29 mouse cellular contexts compared by ENCODE assay signal in genomic region chr19:29294756-29295155, GRCm38 (mm10). TPM values are rescaled to one million over a fixed set of nuclear protein-coding genes. Genes with fewer than 3 reads are reported as not detected.
DNase-seq lines count a peak whose midpoint lies in the region; ATAC-seq and TF ChIP-seq lines count a peak whose summit lies in the region.
"Had no signal": no experiment of that assay in that cellular context is flagged by ENCODE, and none has a peak within 500 bp of the region (broad histone marks: within the 10 kb centered on the region; RNA-seq: fewer than 3 reads in every experiment).

No protein-coding gene starts in this region.

- peaks cover 57% of the 10 kb centered on the region for H3K36me3 ChIP-seq in embryonic facial prominence, embryonic 13.5 days
- H3K36me3 ChIP-seq in embryonic facial prominence, embryonic 10.5 days (replicated peaks) = peaks cover 46% of the 10 kb centered on the region
- H3K36me3 ChIP-seq in lung, postnatal 0 days (ENCODE audit: insufficient read depth, low read length) = peaks cover 18% of the 10 kb centered on the region; the same call in 1 of the 2 replicates

- H3K4me2 ChIP-seq in embryonic facial prominence, embryonic 13.5 days = no peak overlapping the region
- no peak overlapping the region for H3K4me2 ChIP-seq in lung, postnatal 0 days (replicated peaks; ENCODE audit: low read depth, low read length)
- H3K4me2 ChIP-seq: forebrain, embryonic 13.5 days; heart, embryonic 12.5 days; heart, embryonic 15.5 days; hindbrain, embryonic 13.5 days; intestine, embryonic 15.5 days had no signal

- TF ChIP-seq POLR2A in embryonic fibroblast, embryonic 13.5 days (IDR thresholded peaks at IDR 0.05; ENCODE audit: low read depth, low read length) = no peak

- no peak overlapping the region for H3K9ac ChIP-seq in embryonic facial prominence, embryonic 13.5 days
- H3K9ac ChIP-seq in lung, postnatal 0 days (replicated peaks; ENCODE audit: low read depth) = no peak overlapping the region
- H3K9ac ChIP-seq: forebrain, embryonic 13.5 days; heart, embryonic 12.5 days; heart, embryonic 15.5 days; hindbrain, embryonic 13.5 days; intestine, embryonic 15.5 days had no signal

- WGBS in embryonic facial prominence, embryonic 13.5 days = 38% methylated on average over 2 of the region's 2 CpGs
- WGBS in embryonic facial prominence, embryonic 10.5 days = 64% methylated on average over 2 of the region's 2 CpGs
- WGBS in lung, postnatal 0 days = 42% methylated on average over 2 of the region's 2 CpGs

- 0 out of 2 replicates have a peak overlapping the region, but pooled peaks have one; percentile 22 for H3K27ac ChIP-seq in embryonic facial prominence, embryonic 13.5 days
- no peak overlapping the region for H3K27ac ChIP-seq in embryonic facial prominence, embryonic 10.5 days (replicated peaks)
- peak overlapping the region; percentile 87 for H3K27ac ChIP-seq in embryonic fibroblast, embryonic 13.5 days (ENCODE audit: insufficient read depth, low read length)
- H3K27ac ChIP-seq in lung, postnatal 0 days (ENCODE audit: low read length) = no peak overlapping the region
- H3K27ac ChIP-seq: forebrain, embryonic 10.5 days; forebrain, embryonic 13.5 days; heart, embryonic 15.5 days; hindbrain, embryonic 10.5 days; hindbrain, embryonic 13.5 days; intestine, embryonic 15.5 days had no signal

- H3K9me3 ChIP-seq in embryonic facial prominence, embryonic 13.5 days = no peaks in the 10 kb centered on the region
- no peaks in the 10 kb centered on the region for H3K9me3 ChIP-seq in embryonic facial prominence, embryonic 10.5 days
- H3K9me3 ChIP-seq in lung, postnatal 0 days (ENCODE audit: low read length) = no peaks in the 10 kb centered on the region
- H3K9me3 ChIP-seq: forebrain, embryonic 10.5 days; forebrain, embryonic 13.5 days; heart, embryonic 12.5 days; heart, embryonic 15.5 days; hindbrain, embryonic 10.5 days; hindbrain, embryonic 13.5 days; intestine, embryonic 15.5 days had no signal

- no peak for DNase-seq in embryonic facial prominence, embryonic 10.5 days (ENCODE audit: low spot score)
- peak; percentile 14 for DNase-seq in Muller cell, postnatal 12 days (ENCODE audit: inconsistent ontology term)
- DNase-seq in lung, postnatal 0 days (ENCODE audit: low spot score) = no peak
- DNase-seq in testis, postnatal 14 days (ENCODE audit: low spot score) = no peak
- no peak for DNase-seq in lung, postnatal 10 days
- DNase-seq: adrenal gland, adult 2 months; adrenal gland, postnatal 14 days; B cell, adult 2 months; cerebellum, adult 11 months; cerebellum, adult 2 months; cerebellum, adult 9-11 months; cerebellum, postnatal 25 days; gastrocnemius, postnatal 10 days; gastrocnemius, postnatal 36 days; heart, postnatal 10 days; heart, postnatal 36 days had no signal

- H3K4me3 ChIP-seq in embryonic facial prominence, embryonic 13.5 days = no peak overlapping the region
- no peak overlapping the region for H3K4me3 ChIP-seq in embryonic facial prominence, embryonic 10.5 days
- H3K4me3 ChIP-seq in embryonic fibroblast, embryonic 13.5 days (ENCODE audit: insufficient read depth, low read length) = no peak overlapping the region
- no peak overlapping the region for H3K4me3 ChIP-seq in lung, postnatal 0 days (ENCODE audit: low read depth, low read length)
- H3K4me3 ChIP-seq: forebrain, embryonic 10.5 days; forebrain, embryonic 13.5 days; heart, embryonic 12.5 days; heart, embryonic 15.5 days; hindbrain, embryonic 10.5 days; hindbrain, embryonic 13.5 days; intestine, embryonic 15.5 days had no signal

- no peaks in the 10 kb centered on the region for H3K27me3 ChIP-seq in embryonic facial prominence, embryonic 13.5 days
- no peaks in the 10 kb centered on the region for H3K27me3 ChIP-seq in embryonic facial prominence, embryonic 10.5 days (replicated peaks; ENCODE audit: low read depth, poor library complexity, severe bottlenecking)
- no peaks in the 10 kb centered on the region for H3K27me3 ChIP-seq in lung, postnatal 0 days (replicated peaks; ENCODE audit: insufficient read depth, low read length)
- H3K27me3 ChIP-seq: forebrain, embryonic 13.5 days; heart, embryonic 12.5 days; heart, embryonic 15.5 days; hindbrain, embryonic 13.5 days; intestine, embryonic 15.5 days; Patski had no signal

- peaks cover 4% of the 10 kb centered on the region; the same call in 1 of the 2 replicates for H3K4me1 ChIP-seq in embryonic facial prominence, embryonic 13.5 days
- no peaks in the 10 kb centered on the region for H3K4me1 ChIP-seq in embryonic facial prominence, embryonic 10.5 days
- H3K4me1 ChIP-seq in embryonic fibroblast, embryonic 13.5 days (ENCODE audit: control insufficient read depth, insufficient read depth, low read length) = peaks cover 8% of the 10 kb centered on the region
- no peaks in the 10 kb centered on the region for H3K4me1 ChIP-seq in lung, postnatal 0 days (ENCODE audit: insufficient read depth, low read depth, low read length)
- H3K4me1 ChIP-seq: forebrain, embryonic 10.5 days; forebrain, embryonic 13.5 days; hindbrain, embryonic 10.5 days; hindbrain, embryonic 13.5 days; intestine, embryonic 15.5 days had no signal

- TF ChIP-seq CTCF in embryonic fibroblast, embryonic 13.5 days (IDR thresholded peaks at IDR 0.05; ENCODE audit: borderline replicate concordance, insufficient read depth, low read length) = no peak
- no peak for TF ChIP-seq CTCF in lung, postnatal 0 days (IDR thresholded peaks at IDR 0.05)

- TF ChIP-seq EP300 in lung, postnatal 0 days (IDR thresholded peaks at IDR 0.05) = no peak

- ATAC-seq in embryonic facial prominence, embryonic 13.5 days (ENCODE audit: insufficient number of reproducible peaks, insufficient read depth, low FRiP score, low TSS enrichment, low read depth) = no peak
- ATAC-seq in lung, postnatal 0 days = no peak
- ATAC-seq: CD4-positive, CD25-positive, alpha-beta regulatory T cell, adult 4 months; forebrain, embryonic 13.5 days; forebrain, embryonic 16.5 days; hindbrain, embryonic 16.5 days; intestine, embryonic 15.5 days; Patski had no signal

RNA-seq across cellular contexts. Expression of gene Insl6, which starts 30.4 kb away (rescaled TPM):
- polyA plus RNA-seq in embryonic facial prominence, embryonic 13.5 days (2015; fragmentation: Nextera tagmentation; extraction: Ambion mirVana) = 6.6 and 7.9 TPM in 2 replicates
- polyA plus RNA-seq in embryonic facial prominence, embryonic 10.5 days (2016; fragmentation: Nextera tagmentation; extraction: Ambion mirVana) = 6.0 and 7.0 TPM in 2 replicates
- 4.3 and 5.3 TPM in 2 replicates for polyA plus RNA-seq in embryonic fibroblast, embryonic 13.5 days (2011; ENCODE audit: insufficient read length, low read depth, missing spikeins)
- polyA plus RNA-seq in lung, postnatal 0 days (2015; fragmentation: Nextera tagmentation; extraction: Ambion mirVana) = 0.57 and 1.5 TPM in 2 replicates

RNA-seq across cellular contexts. Expression of gene Rln1, which starts 39.7 kb away (rescaled TPM):
- polyA plus RNA-seq in embryonic facial prominence, embryonic 13.5 days (2015; fragmentation: Nextera tagmentation; extraction: Ambion mirVana) = not detected in 2 replicates
- 0.21 and 0.70 TPM in 2 replicates for polyA plus RNA-seq in embryonic facial prominence, embryonic 10.5 days (2016; fragmentation: Nextera tagmentation; extraction: Ambion mirVana)
- polyA plus RNA-seq in embryonic fibroblast, embryonic 13.5 days (2011; ENCODE audit: insufficient read length, low read depth, missing spikeins) = 0.68 TPM in 1 of 2 replicates, not detected in the other
- polyA plus RNA-seq in lung, postnatal 0 days (2015; fragmentation: Nextera tagmentation; extraction: Ambion mirVana) = 0.11 TPM in 1 of 2 replicates, not detected in the other
- polyA plus RNA-seq: adrenal gland, adult 2 months; CD4-positive, CD25-positive, alpha-beta regulatory T cell, adult 4 months; Patski had no signal

RNA-seq across cellular contexts. Expression of gene Jak2, which starts 43.1 kb away (rescaled TPM):
- polyA plus RNA-seq in embryonic facial prominence, embryonic 13.5 days (2015; fragmentation: Nextera tagmentation; extraction: Ambion mirVana) = 11.0 and 13.3 TPM in 2 replicates
- 6.7 and 6.9 TPM in 2 replicates for polyA plus RNA-seq in embryonic facial prominence, embryonic 10.5 days (2016; fragmentation: Nextera tagmentation; extraction: Ambion mirVana)
- 31.2 and 37.4 TPM in 2 replicates for polyA plus RNA-seq in embryonic fibroblast, embryonic 13.5 days (2011; ENCODE audit: insufficient read length, low read depth, missing spikeins)
- polyA plus RNA-seq in lung, postnatal 0 days (2015; fragmentation: Nextera tagmentation; extraction: Ambion mirVana) = 9.6 and 9.9 TPM in 2 replicates

Comparison
In these comparisons a context has a peak if more than half of its experiments do, and no peak if none do; other contexts are left out.
1. H3K27ac ChIP-seq: peak in embryonic facial prominence, embryonic 13.5 days (single experiment) and embryonic fibroblast, embryonic 13.5 days (single experiment); none in embryonic facial prominence, embryonic 10.5 days (single experiment) and lung, postnatal 0 days (single experiment).